Mouse (Mus musculus): Measurements from ENCODE around the gene Elf5.

DNA sequence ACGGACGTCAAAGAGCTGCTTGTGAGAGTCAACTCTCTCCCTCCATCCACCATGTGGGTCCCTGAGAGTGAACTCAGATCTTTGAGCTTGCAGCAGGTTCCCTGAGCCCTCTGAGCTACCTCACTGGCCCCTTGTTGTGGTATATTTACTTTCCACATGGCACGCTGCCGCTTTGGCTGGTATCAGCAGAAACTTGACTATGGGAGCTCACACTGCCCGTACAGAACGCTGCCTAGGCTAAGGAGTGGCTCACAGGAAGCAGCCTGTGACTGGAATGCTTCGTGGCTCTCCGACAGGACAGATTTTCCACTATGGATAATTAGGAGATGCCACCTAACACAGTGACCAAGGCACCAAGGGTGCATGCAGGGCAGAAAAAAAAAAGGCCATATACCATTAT lies 49.7 kb downstream of the Elf5 start:
- TF ChIP-seq CTCF (IDR thresholded peaks at IDR 0.05; ENCODE audit: low read depth): no peak
- TF ChIP-seq EP300 (IDR thresholded peaks at IDR 0.05; ENCODE audit: low read depth): no peak

Data from liver, postnatal 0 days (tissue).